Mouse (Mus musculus) small intestine, adult 2 months (tissue): Measurements from ENCODE around the gene Ube2h. TPM values are rescaled to one million over a fixed set of nuclear protein-coding genes. Genes with fewer than 3 reads are reported as not detected.

Experiments
- H3K27ac ChIP-seq: fragments of 200-500 bp; 2 replicates; pipeline ENCODE4 v1.5.1; 2012; ENCODE audit warnings: low read depth, low read length, control low read depth, inconsistent platforms; ENCODE audit not compliant: insufficient read depth
- H3K27me3 ChIP-seq: fragments of 200-500 bp; 2 replicates; pipeline ENCODE4 v1.6.1; 2012; ENCODE audit warnings: mild to moderate bottlenecking, moderate library complexity, low read length, inconsistent platforms; ENCODE audit not compliant: control insufficient read depth, insufficient read depth
- H3K36me3 ChIP-seq: fragments of 200-500 bp; 2 replicates; pipeline ENCODE4 v1.6.1; 2012; ENCODE audit warnings: mild to moderate bottlenecking, low read length, control low read depth, inconsistent platforms; ENCODE audit not compliant: control insufficient read depth, insufficient read depth
- H3K4me1 ChIP-seq: fragments of 200-500 bp; 2 replicates; pipeline ENCODE4 v1.6.1; 2012; ENCODE audit warnings: low read length, inconsistent platforms, mixed read lengths; ENCODE audit not compliant: control insufficient read depth, insufficient read depth, insufficient read length
- H3K4me3 ChIP-seq: fragments of 200-500 bp; 2 replicates; pipeline ENCODE4 v1.5.1; 2012; ENCODE audit warnings: low read depth, mild to moderate bottlenecking, control low read depth, inconsistent platforms, low read length, moderate library complexity
- CTCF ChIP-seq: fragments of 200-500 bp; IDR thresholded peaks from 2 replicates; pipeline ENCODE4 v1.5.1; 2012; ENCODE audit warnings: low read depth, mild to moderate bottlenecking, control low read depth, inconsistent platforms, low read length, moderate library complexity, mixed read lengths; ENCODE audit not compliant: insufficient replicate concordance, insufficient read length; ENCODE audit errors: extremely low read depth
- POLR2A ChIP-seq: fragments of 200-500 bp; IDR thresholded peaks from 2 replicates; pipeline ENCODE4 v1.6.1; 2012; ENCODE audit warnings: low read depth, mild to moderate bottlenecking, control low read depth, inconsistent platforms, low read length, moderate library complexity
- WGBS: fragments of 180-500 bp; shearing (Covaris S2); methylation state at CpG from one replicate; pipeline ENCODE4 v1.1.7; 2018; 5-methylcytosine and 5-hydroxymethylcytosine counted together
- polyA plus RNA-seq: library from polyadenylated mRNA; depleted of rRNA; stranded (reverse); fragments of >200 nt; gene quantifications from 2 replicates; pipeline ENCODE4 v1.2.3, GENCODE M21; 2012

Ube2h gene
- polyA plus RNA-seq, 1 experiment: 97.7 TPM

GRCm38 (mm10) chr6:30300372-30300771, 4.0 kb downstream of the Ube2h start:
- no peaks in the 10 kb centered on the region for H3K27me3 ChIP-seq
- under 1% methylated on average over 5 of the region's 5 CpGs for WGBS
- peak overlapping the region; percentile 48 for H3K4me3 ChIP-seq
- H3K36me3 ChIP-seq: peaks cover 16% of the 10 kb centered on the region
- H3K4me1 ChIP-seq: peaks cover 9% of the 10 kb centered on the region; the same call in 1 of the 2 replicates
- peak overlapping the region; percentile 85 for H3K27ac ChIP-seq
- TF ChIP-seq CTCF (no peak), POLR2A (peak; percentile 59; the same call in 1 of the 2 replicates)

- Histone ChIP-seq H3K27ac (0 out of 2 replicates have a peak overlapping the region, but pooled peaks have one; percentile 14), H3K4me3 (no peak overlapping the region), H3K36me3 (peaks cover 16% of the 10 kb centered on the region), H3K27me3 (no peaks in the 10 kb centered on the region), H3K4me1 (peaks cover 9% of the 10 kb centered on the region; the same call in 1 of the 2 replicates)
- no peak for TF ChIP-seq CTCF
- no peak for TF ChIP-seq POLR2A
- 80% methylated on average over 5 of the region's 5 CpGs for WGBS
These were observed 4.7 kb downstream of the Ube2h start for GRCm38 (mm10) chr6:30299683-30300082.

GRCm38 (mm10) chr6:30299116-30299515, 5.2 kb downstream of the Ube2h start:
- H3K4me1 ChIP-seq: peaks cover 9% of the 10 kb centered on the region; the same call in 1 of the 2 replicates
- TF ChIP-seq POLR2A: no peak
- TF ChIP-seq CTCF: no peak
- H3K36me3 ChIP-seq: peaks cover 18% of the 10 kb centered on the region
- H3K27ac ChIP-seq: no peak overlapping the region
- no peak overlapping the region for H3K4me3 ChIP-seq
- WGBS: 58% methylated on average over 1 of the region's 1 CpGs
- H3K27me3 ChIP-seq: no peaks in the 10 kb centered on the region

GRCm38 (mm10) chr6:30292579-30292978, 11.8 kb downstream of the Ube2h start:
- no peaks in the 10 kb centered on the region for H3K27me3 ChIP-seq
- no peak overlapping the region for H3K4me3 ChIP-seq
- H3K36me3 ChIP-seq: peaks cover 26% of the 10 kb centered on the region
- TF ChIP-seq POLR2A (no peak), CTCF (no peak)
- H3K27ac ChIP-seq: no peak overlapping the region
- H3K4me1 ChIP-seq: peaks cover 5% of the 10 kb centered on the region; the same call in 1 of the 2 replicates
- WGBS: 93% methylated on average over 2 of the region's 2 CpGs

- peaks cover 23% of the 10 kb centered on the region for H3K36me3 ChIP-seq
- no peak overlapping the region for H3K27ac ChIP-seq
- TF ChIP-seq POLR2A (no peak), CTCF (no peak)
- H3K4me1 ChIP-seq: peaks cover 5% of the 10 kb centered on the region; the same call in 1 of the 2 replicates
- no peaks in the 10 kb centered on the region for H3K27me3 ChIP-seq
- no peak overlapping the region for H3K4me3 ChIP-seq
- 89% methylated on average over 6 of the region's 6 CpGs for whole genome bisulfite sequencing
These were observed 16.4 kb downstream of the Ube2h start for GRCm38 (mm10) chr6:30287958-30288357.

GRCm38 (mm10) chr6:30286642-30287041, 17.7 kb downstream of the Ube2h start:
- no peak overlapping the region for H3K4me3 ChIP-seq
- peaks cover 20% of the 10 kb centered on the region for H3K36me3 ChIP-seq
- TF ChIP-seq CTCF (no peak), POLR2A (no peak)
- H3K4me1 ChIP-seq: peaks cover 5% of the 10 kb centered on the region; the same call in 1 of the 2 replicates
- H3K27me3 ChIP-seq: no peaks in the 10 kb centered on the region
- no peak overlapping the region for H3K27ac ChIP-seq

GRCm38 (mm10) chr6:30284177-30284576, 20.2 kb downstream of the Ube2h start:
- Histone ChIP-seq H3K4me1 (0 out of 2 replicates have a peak, but pooled peaks cover 3% of the 10 kb centered on the region), H3K27ac (no peak overlapping the region), H3K4me3 (no peak overlapping the region), H3K36me3 (peaks cover 23% of the 10 kb centered on the region), H3K27me3 (no peaks in the 10 kb centered on the region)
- no peak for TF ChIP-seq POLR2A
- no peak for TF ChIP-seq CTCF

GRCm38 (mm10) chr6:30282361-30282760, 22.0 kb downstream of the Ube2h start:
- peaks cover 29% of the 10 kb centered on the region for H3K36me3 ChIP-seq
- 76% methylated on average over 2 of the region's 2 CpGs for WGBS

More at GRCm38 (mm10) chr6:30282361-30282760, 22.0 kb downstream of the Ube2h start:
- no peak overlapping the region for H3K27ac ChIP-seq
- no peak overlapping the region for H3K4me3 ChIP-seq
- TF ChIP-seq CTCF: no peak
- TF ChIP-seq POLR2A: no peak
- no peaks in the 10 kb centered on the region for H3K27me3 ChIP-seq
- H3K4me1 ChIP-seq: no peaks in the 10 kb centered on the region
